17 mouse cellular contexts compared by ENCODE assay signal in the genomic region with DNA sequence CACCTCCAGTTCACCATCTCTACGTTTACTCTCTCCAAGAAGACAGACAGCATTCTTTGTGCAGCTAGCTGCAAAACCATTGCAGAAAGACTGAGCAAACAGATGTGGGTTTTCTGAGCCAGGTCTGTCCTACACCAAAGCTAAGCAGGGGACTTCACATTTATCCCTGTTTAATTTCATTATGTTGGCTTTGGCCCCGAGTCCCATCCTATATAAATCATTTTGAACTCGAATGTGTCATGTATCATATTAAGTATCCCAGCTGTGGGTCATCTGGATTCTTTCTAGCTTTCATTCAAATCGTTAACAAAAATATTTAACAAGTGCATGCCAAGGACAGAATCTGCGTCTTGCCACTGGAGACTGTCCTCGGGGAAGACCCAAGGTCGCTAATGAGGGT. TPM values are rescaled to one million over a fixed set of nuclear protein-coding genes. Genes with fewer than 3 reads are reported as not detected.
DNase-seq lines count a peak whose midpoint lies in the region; ATAC-seq lines count a peak whose summit lies in the region.
"Had no signal": no experiment of that assay in that cellular context is flagged by ENCODE, and none has a peak within 500 bp of the region (broad histone marks: within the 10 kb centered on the region; RNA-seq: fewer than 3 reads in every experiment).

No protein-coding gene starts in this region.

- WGBS in heart, embryonic 11.5 days (ENCODE audit: insufficient replicate concordance), result 42% methylated on average over 7 of the region's 7 CpGs
- WGBS in kidney, embryonic 14.5 days, result 27% methylated on average over 7 of the region's 7 CpGs
- WGBS in intestine, embryonic 16.5 days, result 42% methylated on average over 7 of the region's 7 CpGs

- H3K4me1 ChIP-seq in heart, embryonic 11.5 days (ENCODE audit: control insufficient read depth, insufficient read depth, low read length), result peaks cover 93% of the 10 kb centered on the region
- peaks cover 62% of the 10 kb centered on the region for H3K4me1 ChIP-seq in kidney, embryonic 14.5 days (ENCODE audit: control insufficient read depth, insufficient read depth, low read length)
- H3K4me1 ChIP-seq in brown adipose tissue, adult 24 weeks (ENCODE audit: control insufficient read depth, insufficient read depth, insufficient read length, low read length), result peaks cover 46% of the 10 kb centered on the region
- H3K4me1 ChIP-seq in intestine, embryonic 16.5 days (ENCODE audit: control insufficient read depth, insufficient read depth, low read length), result peaks cover 36% of the 10 kb centered on the region

- H3K27me3 ChIP-seq in heart, embryonic 11.5 days (ENCODE audit: control insufficient read depth, insufficient read depth, low read length), result no peaks in the 10 kb centered on the region
- H3K27me3 ChIP-seq in kidney, embryonic 14.5 days (ENCODE audit: control insufficient read depth, insufficient read depth, low read length), result no peaks in the 10 kb centered on the region
- no peaks in the 10 kb centered on the region for H3K27me3 ChIP-seq in intestine, embryonic 16.5 days (replicated peaks; ENCODE audit: control insufficient read depth, insufficient read depth, low read length)
- H3K27me3 ChIP-seq: hindbrain, embryonic 15.5 days; neural tube, embryonic 12.5 days had no signal

- H3K4me2 ChIP-seq in heart, embryonic 11.5 days, result no peak overlapping the region
- H3K4me2 ChIP-seq in kidney, embryonic 14.5 days (replicated peaks; ENCODE audit: low read depth, low read length), result no peak overlapping the region
- H3K4me2 ChIP-seq in intestine, embryonic 16.5 days (ENCODE audit: low read depth, low read length), result no peak overlapping the region
- H3K4me2 ChIP-seq: hindbrain, embryonic 15.5 days; neural tube, embryonic 12.5 days had no signal

- peak overlapping the region; percentile 58; the same call in 1 of the 2 replicates for H3K27ac ChIP-seq in heart, embryonic 11.5 days (ENCODE audit: low read depth, low read length)
- peak overlapping the region; percentile 9; the same call in 1 of the 2 replicates for H3K27ac ChIP-seq in kidney, embryonic 14.5 days (ENCODE audit: low read depth, low read length)
- H3K27ac ChIP-seq in brown adipose tissue, adult 24 weeks (replicated peaks; ENCODE audit: low read depth, low read length), result 0 out of 2 replicates have a peak overlapping the region, but pooled peaks have one; percentile 45
- peak overlapping the region; percentile 45 for H3K27ac ChIP-seq in intestine, embryonic 16.5 days (ENCODE audit: low read length)
- H3K27ac ChIP-seq: hindbrain, embryonic 15.5 days; neural tube, embryonic 12.5 days had no signal

- DNase-seq in heart, adult 18-20 months, result no peak
- no peak for DNase-seq in kidney, adult 18-20 months
- DNase-seq in thymus, postnatal 10 days (ENCODE audit: low spot score in 2 of 2), result no peak
- DNase-seq: adrenal gland, adult 8-10 months; B cell, adult 2 months; cerebellum, adult 11-12 months; lung, postnatal 36 days; spleen, adult 18-20 months had no signal

- ATAC-seq in heart, embryonic 11.5 days (replicated peaks; ENCODE audit: insufficient number of reproducible peaks, low FRiP score, low TSS enrichment), result no peak
- ATAC-seq in kidney, embryonic 14.5 days (ENCODE audit: low FRiP score, low TSS enrichment), result no peak
- 0 out of 2 replicates have a peak, but pooled peaks have one; percentile 21 for ATAC-seq in intestine, embryonic 16.5 days
- ATAC-seq: forebrain, embryonic 16.5 days had no signal

- no peak overlapping the region for H3K4me3 ChIP-seq in heart, embryonic 11.5 days (ENCODE audit: low read depth, low read length)
- H3K4me3 ChIP-seq in kidney, embryonic 14.5 days (ENCODE audit: low read length), result no peak overlapping the region
- H3K4me3 ChIP-seq in brown adipose tissue, adult 24 weeks (ENCODE audit: insufficient read depth, low read depth, low read length), result no peak overlapping the region
- no peak overlapping the region for H3K4me3 ChIP-seq in intestine, embryonic 16.5 days (ENCODE audit: low read length)
- H3K4me3 ChIP-seq: hindbrain, embryonic 15.5 days; midbrain, embryonic 10.5 days; neural tube, embryonic 12.5 days had no signal

- H3K36me3 ChIP-seq in heart, embryonic 11.5 days (ENCODE audit: control insufficient read depth, insufficient read depth, low read length), result no peaks in the 10 kb centered on the region; the same call in 1 of the 2 replicates
- no peaks in the 10 kb centered on the region for H3K36me3 ChIP-seq in kidney, embryonic 14.5 days (ENCODE audit: control insufficient read depth, insufficient read depth, low read length)
- H3K36me3 ChIP-seq in intestine, embryonic 16.5 days (ENCODE audit: control insufficient read depth, insufficient read depth, low read length), result no peaks in the 10 kb centered on the region
- H3K36me3 ChIP-seq: hindbrain, embryonic 15.5 days; midbrain, embryonic 10.5 days; neural tube, embryonic 12.5 days had no signal

- H3K9me3 ChIP-seq in heart, embryonic 11.5 days (replicated peaks; ENCODE audit: control insufficient read depth, low read length), result no peaks in the 10 kb centered on the region
- H3K9me3 ChIP-seq in kidney, embryonic 14.5 days (ENCODE audit: control insufficient read depth, low read length), result no peaks in the 10 kb centered on the region
- H3K9me3 ChIP-seq in intestine, embryonic 16.5 days (ENCODE audit: control insufficient read depth, low read length), result no peaks in the 10 kb centered on the region
- H3K9me3 ChIP-seq: hindbrain, embryonic 15.5 days; midbrain, embryonic 10.5 days; neural tube, embryonic 12.5 days had no signal

- no peak overlapping the region for H3K9ac ChIP-seq in heart, embryonic 11.5 days (ENCODE audit: low read depth, low read length)
- H3K9ac ChIP-seq in kidney, embryonic 14.5 days (ENCODE audit: low read depth, low read length), result no peak overlapping the region
- no peak overlapping the region for H3K9ac ChIP-seq in intestine, embryonic 16.5 days (ENCODE audit: low read depth, low read length)
- H3K9ac ChIP-seq: hindbrain, embryonic 15.5 days; neural tube, embryonic 12.5 days had no signal

RNA-seq across cellular contexts. Expression of a gene that starts 15.7 kb away (rescaled TPM):
- 85.4 and 91.8 TPM in 2 replicates for polyA plus RNA-seq in heart, embryonic 11.5 days (2014; fragmentation: Nextera tagmentation; extraction: Ambion mirVana)
- 10 to 100 TPM; 66.6 to 67.6 TPM for total RNA-seq in heart, adult 18-20 months (2021)
- 29.4 and 44.4 TPM in 2 replicates for polyA plus RNA-seq in kidney, embryonic 14.5 days (2014; fragmentation: Nextera tagmentation; extraction: Ambion mirVana)
- polyA plus RNA-seq in brown adipose tissue, adult 24 weeks (2012; ENCODE audit: insufficient read depth, insufficient read length, missing spikeins), result 4.8 and 8.8 TPM in 2 replicates
- 28.7 and 32.4 TPM in 2 replicates for polyA plus RNA-seq in intestine, embryonic 16.5 days (2015; fragmentation: Nextera tagmentation; extraction: Ambion mirVana)

RNA-seq across cellular contexts. Expression of a gene that starts 59.5 kb away (rescaled TPM):
- polyA plus RNA-seq in heart, embryonic 11.5 days (2014; fragmentation: Nextera tagmentation; extraction: Ambion mirVana), result 129 and 143 TPM in 2 replicates
- 10 to 100 TPM; 12.8 to 13.2 TPM for total RNA-seq in heart, adult 18-20 months (2021)
- 196 and 253 TPM in 2 replicates for polyA plus RNA-seq in kidney, embryonic 14.5 days (2014; fragmentation: Nextera tagmentation; extraction: Ambion mirVana)
- 3.4 and 7.4 TPM in 2 replicates for polyA plus RNA-seq in brown adipose tissue, adult 24 weeks (2012; ENCODE audit: insufficient read depth, insufficient read length, missing spikeins)
- 103 and 110 TPM in 2 replicates for polyA plus RNA-seq in intestine, embryonic 16.5 days (2015; fragmentation: Nextera tagmentation; extraction: Ambion mirVana)
- total RNA-seq: monocyte, adult 5-6 weeks had no signal

Comparison
In these comparisons a context has a peak if more than half of its experiments do, and no peak if none do; other contexts are left out.
1. RNA of a gene that starts 59.5 kb away (polyA plus RNA-seq): 196 to 253 TPM in kidney, embryonic 14.5 days, 129 to 143 TPM in heart, embryonic 11.5 days and 103 to 110 TPM in intestine, embryonic 16.5 days; 3.4 to 7.4 TPM in brown adipose tissue, adult 24 weeks; every median in the first group is over 10 times any median in the second.
2. Peak in every context shown above with its lines, with median percentiles within 50 percentile points of each other: H3K27ac ChIP-seq.